ENCODE assay signal across 20 mouse cellular contexts in the genomic region with DNA sequence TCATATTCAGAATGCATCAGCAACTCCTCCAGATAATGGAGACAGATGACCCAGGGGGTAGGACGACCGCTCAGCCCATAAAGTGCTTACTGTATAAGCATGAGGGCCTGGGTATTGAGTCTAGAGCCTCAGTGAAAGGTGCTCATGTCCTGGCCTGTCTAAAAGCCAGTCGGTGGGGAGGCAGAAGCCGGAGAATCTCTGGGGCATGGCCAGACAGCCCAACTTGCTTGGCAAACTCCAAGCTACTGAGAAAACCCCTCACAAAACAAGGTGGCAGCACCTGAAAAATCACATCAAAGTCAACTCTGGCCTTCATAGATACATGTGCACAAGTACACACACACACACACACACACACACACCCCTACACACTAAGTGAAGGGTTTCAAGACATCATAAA. TPM values are rescaled to one million over a fixed set of nuclear protein-coding genes. Genes with fewer than 3 reads are reported as not detected.
A peak's percentile ranks its signal among the peaks of the same experiment; 100 is the strongest.
DNase-seq lines count a peak whose midpoint lies in the region; ATAC-seq lines count a peak whose summit lies in the region.
"Had no signal": no experiment of that assay in that cellular context is flagged by ENCODE, and none has a peak within 500 bp of the region (broad histone marks: within the 10 kb centered on the region; RNA-seq: fewer than 3 reads in every experiment).

No protein-coding gene starts in this region.

- no peak for ATAC-seq in forebrain, embryonic 11.5 days (replicated peaks; ENCODE audit: low FRiP score)
- ATAC-seq in heart, embryonic 12.5 days (ENCODE audit: insufficient number of reproducible peaks, low FRiP score): no peak
- ATAC-seq: activated CD4-positive, CD25-positive, alpha-beta regulatory T cell, adult 4 months; CD4-positive, CD25-positive, alpha-beta regulatory T cell, adult 4 months; Patski had no signal

- H3K4me3 ChIP-seq in forebrain, embryonic 10.5 days: no peak overlapping the region
- no peak overlapping the region for H3K4me3 ChIP-seq in forebrain, embryonic 11.5 days (ENCODE audit: low read depth, low read length)
- no peak overlapping the region for H3K4me3 ChIP-seq in heart, embryonic 10.5 days
- no peak overlapping the region for H3K4me3 ChIP-seq in heart, embryonic 12.5 days

- WGBS in forebrain, embryonic 10.5 days: 95% methylated on average over 4 of the region's 4 CpGs
- 95% methylated on average over 4 of the region's 4 CpGs for WGBS in forebrain, embryonic 11.5 days
- 84% methylated on average over 4 of the region's 4 CpGs for WGBS in heart, embryonic 10.5 days
- 81% methylated on average over 4 of the region's 4 CpGs for WGBS in heart, embryonic 12.5 days

- no peak overlapping the region for H3K27ac ChIP-seq in forebrain, embryonic 10.5 days
- no peak overlapping the region for H3K27ac ChIP-seq in forebrain, embryonic 11.5 days (ENCODE audit: low read depth, low read length)
- H3K27ac ChIP-seq in heart, embryonic 10.5 days: no peak overlapping the region
- no peak overlapping the region for H3K27ac ChIP-seq in heart, embryonic 12.5 days (ENCODE audit: poor library complexity, severe bottlenecking)

- no peaks in the 10 kb centered on the region for H3K36me3 ChIP-seq in forebrain, embryonic 10.5 days (replicated peaks)
- H3K36me3 ChIP-seq in forebrain, embryonic 11.5 days (ENCODE audit: control insufficient read depth, insufficient read depth, low read length): no peaks in the 10 kb centered on the region
- H3K36me3 ChIP-seq in heart, embryonic 10.5 days: no peaks in the 10 kb centered on the region
- H3K36me3 ChIP-seq in heart, embryonic 12.5 days: no peaks in the 10 kb centered on the region
- H3K36me3 ChIP-seq: G1E had no signal

- no peaks in the 10 kb centered on the region for H3K9me3 ChIP-seq in forebrain, embryonic 10.5 days
- no peaks in the 10 kb centered on the region for H3K9me3 ChIP-seq in forebrain, embryonic 11.5 days (ENCODE audit: control insufficient read depth, low read length)
- H3K9me3 ChIP-seq in heart, embryonic 10.5 days: no peaks in the 10 kb centered on the region
- H3K9me3 ChIP-seq in heart, embryonic 12.5 days (replicated peaks): no peaks in the 10 kb centered on the region

- H3K27me3 ChIP-seq in forebrain, embryonic 10.5 days (ENCODE audit: poor library complexity, severe bottlenecking): no peaks in the 10 kb centered on the region
- H3K27me3 ChIP-seq in forebrain, embryonic 11.5 days (ENCODE audit: control insufficient read depth, insufficient read depth, low read length): no peaks in the 10 kb centered on the region
- H3K27me3 ChIP-seq in heart, embryonic 10.5 days (ENCODE audit: insufficient read depth, poor library complexity, severe bottlenecking): no peaks in the 10 kb centered on the region
- no peaks in the 10 kb centered on the region for H3K27me3 ChIP-seq in heart, embryonic 12.5 days (replicated peaks)
- H3K27me3 ChIP-seq: Patski had no signal

- no peak overlapping the region for H3K4me2 ChIP-seq in forebrain, embryonic 11.5 days (ENCODE audit: low read depth, low read length, severe bottlenecking)
- no peak overlapping the region for H3K4me2 ChIP-seq in heart, embryonic 12.5 days

- no peak overlapping the region for H3K9ac ChIP-seq in forebrain, embryonic 11.5 days (ENCODE audit: low read length)
- H3K9ac ChIP-seq in heart, embryonic 12.5 days: no peak overlapping the region

- peaks cover 10% of the 10 kb centered on the region; the same call in 1 of the 2 replicates for H3K4me1 ChIP-seq in forebrain, embryonic 10.5 days
- H3K4me1 ChIP-seq in forebrain, embryonic 11.5 days (replicated peaks; ENCODE audit: control insufficient read depth, insufficient read depth, low read length): no peaks in the 10 kb centered on the region
- peaks cover 18% of the 10 kb centered on the region for H3K4me1 ChIP-seq in heart, embryonic 10.5 days
- peaks cover 20% of the 10 kb centered on the region for H3K4me1 ChIP-seq in heart, embryonic 12.5 days (replicated peaks)

- peak; percentile 13 for DNase-seq in forebrain, embryonic 10.5 days (ENCODE audit: extremely low spot score, low spot score)
- DNase-seq in forebrain, embryonic 11.5 days (ENCODE audit: low spot score): no peak
- DNase-seq in heart, adult 11 months: peak; percentile 71
- DNase-seq in heart, adult 9 months (ENCODE audit: low spot score in 2 of 2): no peak
- peak; percentile 53 for DNase-seq in heart, embryonic 10.5 days (ENCODE audit: low spot score)
- DNase-seq: adrenal gland, adult 2 months; adrenal gland, adult 8-10 months; adrenal gland, postnatal 10 days; adrenal gland, postnatal 14 days; adrenal gland, postnatal 25 days; adrenal gland, postnatal 36 days; B cell, adult 2 months; cerebellum, adult 11 months; cerebellum, adult 11-12 months; cerebellum, adult 18-20 months had no signal

RNA-seq across cellular contexts. Expression of a gene that starts 11.3 kb away (rescaled TPM):
- 80.9 and 82.9 TPM in 2 replicates for polyA plus RNA-seq in forebrain, embryonic 10.5 days (2016; fragmentation: Nextera tagmentation; extraction: Ambion mirVana)
- 136 and 141 TPM in 2 replicates for polyA plus RNA-seq in forebrain, embryonic 11.5 days (2014; fragmentation: Nextera tagmentation; extraction: Ambion mirVana)
- 91.3 and 110 TPM in 2 replicates for polyA plus RNA-seq in heart, embryonic 10.5 days (2016; fragmentation: Nextera tagmentation; extraction: Ambion mirVana)
- 106 and 108 TPM in 2 replicates for polyA plus RNA-seq in heart, embryonic 12.5 days (2016; fragmentation: Nextera tagmentation; extraction: Ambion mirVana)

RNA-seq across cellular contexts. Expression of a gene that starts 12.6 kb away (rescaled TPM):
- 4.9 and 6.6 TPM in 2 replicates for polyA plus RNA-seq in forebrain, embryonic 10.5 days (2016; fragmentation: Nextera tagmentation; extraction: Ambion mirVana)
- 11.5 and 11.6 TPM in 2 replicates for polyA plus RNA-seq in forebrain, embryonic 11.5 days (2014; fragmentation: Nextera tagmentation; extraction: Ambion mirVana)
- polyA plus RNA-seq in heart, embryonic 10.5 days (2016; fragmentation: Nextera tagmentation; extraction: Ambion mirVana): 3.3 and 3.7 TPM in 2 replicates
- polyA plus RNA-seq in heart, embryonic 12.5 days (2016; fragmentation: Nextera tagmentation; extraction: Ambion mirVana): 3.6 and 4.9 TPM in 2 replicates
- polyA plus RNA-seq: activated CD4-positive, CD25-positive, alpha-beta regulatory T cell, adult 4 months; CD4-positive, CD25-positive, alpha-beta regulatory T cell, adult 4 months; G1E had no signal

Comparison
In these comparisons a context has a peak if more than half of its experiments do, and no peak if none do; other contexts are left out.
1. DNase-seq: peak in forebrain, embryonic 10.5 days (single experiment), heart, adult 11 months (single experiment) and heart, embryonic 10.5 days (single experiment); none in forebrain, embryonic 11.5 days (single experiment) and heart, adult 9 months (0 of 2).